Mouse (Mus musculus) kidney, embryonic 14.5 days (tissue): ENCODE measurements at regions not wholly inside any gene's neighbourhood (a gene's known extent, or its start where the extent isn't known, plus 50 kb on each side); places are given as distances from the start of the nearest gene placed in this dataset.
A peak's percentile ranks its signal among the peaks of the same experiment; 100 is the strongest.

Experiments used
- ATAC-seq: fragments of 200-750 bp; cut with Nextera tagmentation; 2 replicates; pipeline ENCODE4 v1.8.0; 2017; ENCODE audit warnings: moderate number of reproducible peaks, mild to moderate bottlenecking, moderate TSS enrichment, moderate library complexity; ENCODE audit not compliant: low FRiP score, low TSS enrichment
- H3K27ac ChIP-seq: fragments of 300-500 bp; sonication (generic); 2 replicates; pipeline ENCODE4 v1.5.1; 2014; ENCODE audit warnings: low read depth, mild to moderate bottlenecking, low read length, moderate library complexity, mixed read lengths
- H3K27me3 ChIP-seq: fragments of 300-500 bp; sonication (generic); 2 replicates; pipeline ENCODE4 v1.6.1; 2014; ENCODE audit warnings: mild to moderate bottlenecking, low read length; ENCODE audit not compliant: control insufficient read depth, insufficient read depth
- H3K36me3 ChIP-seq: fragments of 300-500 bp; sonication (generic); 2 replicates; pipeline ENCODE4 v1.6.1; 2014; ENCODE audit warnings: low read length, mixed read lengths; ENCODE audit not compliant: control insufficient read depth, insufficient read depth
- H3K4me1 ChIP-seq: fragments of 300-500 bp; sonication (generic); 2 replicates; pipeline ENCODE4 v1.6.1; 2014; ENCODE audit warnings: low read length, mixed read lengths; ENCODE audit not compliant: control insufficient read depth, insufficient read depth
- H3K4me2 ChIP-seq: fragments of 300-500 bp; sonication (generic); replicated peaks from 2 replicates; pipeline ENCODE4 v1.6.1; 2014; ENCODE audit warnings: low read depth, mild to moderate bottlenecking, low read length
- H3K4me3 ChIP-seq: fragments of 300-500 bp; sonication (generic); 2 replicates; pipeline ENCODE4 v1.5.1; 2014; ENCODE audit warnings: mild to moderate bottlenecking, low read length
- H3K9ac ChIP-seq: fragments of 300-500 bp; sonication (generic); 2 replicates; pipeline ENCODE4 v1.6.1; 2014; ENCODE audit warnings: low read depth, mild to moderate bottlenecking, low read length, moderate library complexity
- H3K9me3 ChIP-seq: fragments of 300-500 bp; sonication (generic); 2 replicates; pipeline ENCODE4 v1.6.1; 2016; ENCODE audit warnings: low read length; ENCODE audit not compliant: control insufficient read depth
- WGBS: fragments of 180-500 bp; shearing (Covaris S2); extraction: QIAGEN DNeasy Blood & Tissue Kit; methylation state at CpG from one replicate; pipeline ENCODE4 v1.1.7; 2014; 5-methylcytosine and 5-hydroxymethylcytosine counted together

- 0 out of 2 replicates have a peak, but pooled peaks have one; percentile 40 for ATAC-seq
- Histone ChIP-seq H3K36me3 (no peaks in the 10 kb centered on the region), H3K27ac (no peak overlapping the region), H3K4me3 (no peak overlapping the region), H3K9ac (no peak overlapping the region), H3K9me3 (no peaks in the 10 kb centered on the region), H3K4me2 (no peak overlapping the region), H3K27me3 (no peaks in the 10 kb centered on the region), H3K4me1 (no peaks in the 10 kb centered on the region)
- 58% methylated on average over 6 of the region's 6 CpGs for WGBS
Measured at GRCm38 (mm10) chr2:105516267-105517133, 117.4 kb upstream of the Rcn1 start.

- 5% methylated on average over 4 of the region's 4 CpGs for WGBS
- peak; percentile 94 for ATAC-seq
- no peaks in the 10 kb centered on the region for H3K36me3 ChIP-seq
- H3K9me3 ChIP-seq, result no peaks in the 10 kb centered on the region
- no peak overlapping the region for H3K9ac ChIP-seq
- H3K4me2 ChIP-seq, result no peak overlapping the region
- H3K4me1 ChIP-seq, result 0 out of 2 replicates have a peak, but pooled peaks cover 4% of the 10 kb centered on the region
- no peaks in the 10 kb centered on the region for H3K27me3 ChIP-seq
- H3K27ac ChIP-seq, result no peak overlapping the region
- no peak overlapping the region for H3K4me3 ChIP-seq
Measured at GRCm38 (mm10) chr2:105521841-105522240, 122.7 kb upstream of the Rcn1 start.

- no peak overlapping the region for H3K4me2 ChIP-seq
- no peak overlapping the region for H3K4me3 ChIP-seq
- 0 out of 2 replicates have a peak, but pooled peaks cover 4% of the 10 kb centered on the region for H3K4me1 ChIP-seq
- H3K9me3 ChIP-seq, result no peaks in the 10 kb centered on the region
- H3K27ac ChIP-seq, result no peak overlapping the region
- no peaks in the 10 kb centered on the region for H3K27me3 ChIP-seq
- 10% methylated on average over 5 of the region's 5 CpGs for WGBS
- ATAC-seq, result no peak
- H3K36me3 ChIP-seq, result no peaks in the 10 kb centered on the region
- H3K9ac ChIP-seq, result no peak overlapping the region
Measured at GRCm38 (mm10) chr2:105523297-105523802, 124.2 kb upstream of the Rcn1 start.

GRCm38 (mm10) chr2:105525111-105525610 lies 126.0 kb upstream of the Rcn1 start:
- H3K4me2 ChIP-seq, result no peak overlapping the region
- no peak overlapping the region for H3K9ac ChIP-seq
- no peak overlapping the region for H3K4me3 ChIP-seq
- no peak for ATAC-seq
- no peaks in the 10 kb centered on the region for H3K27me3 ChIP-seq
- no peaks in the 10 kb centered on the region for H3K36me3 ChIP-seq
- no peak overlapping the region for H3K27ac ChIP-seq
- WGBS, result 78% methylated on average over 7 of the region's 7 CpGs
- H3K4me1 ChIP-seq, result 0 out of 2 replicates have a peak, but pooled peaks cover 4% of the 10 kb centered on the region
- no peaks in the 10 kb centered on the region for H3K9me3 ChIP-seq

- H3K36me3 ChIP-seq, result no peaks in the 10 kb centered on the region
- H3K27me3 ChIP-seq, result no peaks in the 10 kb centered on the region
- 0 out of 2 replicates have a peak, but pooled peaks cover 1% of the 10 kb centered on the region for H3K4me1 ChIP-seq
- ATAC-seq, result no peak
- no peak overlapping the region for H3K9ac ChIP-seq
- 94% methylated on average over 8 of the region's 8 CpGs for WGBS
- H3K9me3 ChIP-seq, result no peaks in the 10 kb centered on the region
- no peak overlapping the region for H3K4me2 ChIP-seq
- H3K27ac ChIP-seq, result no peak overlapping the region
- H3K4me3 ChIP-seq, result no peak overlapping the region
Measured at GRCm38 (mm10) chr2:105528535-105528934, 129.4 kb upstream of the Rcn1 start.

GRCm38 (mm10) chr2:105544099-105544498 lies 124.6 kb upstream of the Pax6 start:
- Histone ChIP-seq H3K4me1 (no peaks in the 10 kb centered on the region), H3K27me3 (no peaks in the 10 kb centered on the region), H3K4me2 (no peak overlapping the region), H3K9me3 (no peaks in the 10 kb centered on the region), H3K36me3 (no peaks in the 10 kb centered on the region), H3K9ac (no peak overlapping the region), H3K27ac (no peak overlapping the region), H3K4me3 (no peak overlapping the region)
- no peak for ATAC-seq
- 66% methylated on average over 13 of the region's 13 CpGs for WGBS

- Histone ChIP-seq H3K4me3 (no peak overlapping the region), H3K27ac (no peak overlapping the region), H3K4me1 (no peaks in the 10 kb centered on the region), H3K36me3 (no peaks in the 10 kb centered on the region), H3K27me3 (no peaks in the 10 kb centered on the region), H3K4me2 (no peak overlapping the region), H3K9me3 (no peaks in the 10 kb centered on the region), H3K9ac (no peak overlapping the region)
- WGBS, result 75% methylated on average over 2 of the region's 2 CpGs
- ATAC-seq, result no peak
Measured at GRCm38 (mm10) chr2:105552092-105552491, 116.6 kb upstream of the Pax6 start.

GRCm38 (mm10) chr2:105586782-105587181 lies 81.9 kb upstream of the Pax6 start:
- no peak overlapping the region for H3K9ac ChIP-seq
- H3K4me2 ChIP-seq, result no peak overlapping the region
- H3K4me1 ChIP-seq, result no peaks in the 10 kb centered on the region
- H3K9me3 ChIP-seq, result no peaks in the 10 kb centered on the region
- no peaks in the 10 kb centered on the region for H3K27me3 ChIP-seq
- H3K36me3 ChIP-seq, result no peaks in the 10 kb centered on the region
- H3K4me3 ChIP-seq, result no peak overlapping the region
- 27% methylated on average over 2 of the region's 2 CpGs for WGBS
- no peak overlapping the region for H3K27ac ChIP-seq
- peak; percentile 52; the same call in 1 of the 2 replicates for ATAC-seq

GRCm38 (mm10) chr2:105594131-105594530 lies 74.6 kb upstream of the Pax6 start:
- no peaks in the 10 kb centered on the region for H3K36me3 ChIP-seq
- H3K4me3 ChIP-seq, result no peak overlapping the region
- no peak for ATAC-seq
- H3K4me2 ChIP-seq, result no peak overlapping the region
- H3K9ac ChIP-seq, result no peak overlapping the region
- WGBS, result 92% methylated on average over 2 of the region's 2 CpGs
- no peaks in the 10 kb centered on the region for H3K4me1 ChIP-seq
- no peaks in the 10 kb centered on the region for H3K9me3 ChIP-seq
- H3K27me3 ChIP-seq, result no peaks in the 10 kb centered on the region
- H3K27ac ChIP-seq, result no peak overlapping the region
